Mouse (Mus musculus): ENCODE data around the gene Asic2.

The Asic2 gene

DNA sequence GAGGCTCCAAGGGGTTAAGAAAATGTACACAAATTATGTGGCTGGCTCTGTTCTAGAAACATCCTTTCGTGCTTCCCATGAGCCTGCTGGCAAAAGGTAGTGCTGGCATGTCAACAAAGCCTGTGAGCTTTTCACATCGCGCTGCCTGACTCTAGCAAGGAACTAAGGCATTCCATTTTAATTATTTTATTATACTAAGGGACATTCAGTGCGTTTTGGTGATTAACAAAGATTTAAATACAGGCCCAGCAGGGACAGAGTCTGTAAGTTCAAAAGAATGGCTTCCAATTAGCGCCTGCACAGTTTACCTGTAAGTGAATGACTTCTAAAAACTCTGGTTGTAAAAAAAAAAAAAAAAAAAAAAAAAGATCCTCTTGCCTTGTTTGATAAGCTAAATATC is 375.5 kb downstream of the Asic2 start:
- in situ Hi-C loops (cut with MboI; ENCODE audit: low pct_unique_long_range_greater_than_20kb in 1 of 2, low sequenced_read_pairs in 2 of 2, unreplicated experiment in 1 of 2) = no loop called here

DNA sequence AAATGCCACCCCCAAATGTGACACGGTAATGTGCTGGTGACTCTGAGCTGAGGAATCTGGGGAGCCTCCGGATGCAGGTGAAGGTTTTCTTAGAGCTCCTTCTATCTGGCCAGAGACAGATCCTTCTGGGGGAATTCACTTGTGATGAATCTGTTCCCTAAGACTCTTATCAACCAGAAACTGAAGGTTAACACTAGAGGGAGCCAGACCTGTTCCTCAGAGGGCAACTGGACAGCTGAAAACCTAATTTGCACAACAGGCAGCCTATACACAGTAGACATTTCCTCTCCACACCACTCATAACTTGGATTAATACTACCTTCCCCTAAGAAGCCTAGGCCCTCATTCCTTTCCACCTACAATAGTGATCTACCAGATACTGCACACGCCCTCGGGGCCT is 377.3 kb downstream of the Asic2 start:
- in situ Hi-C loops (cut with MboI; ENCODE audit: low pct_unique_long_range_greater_than_20kb in 1 of 2, low sequenced_read_pairs in 2 of 2, unreplicated experiment in 1 of 2) = no loop called here

DNA sequence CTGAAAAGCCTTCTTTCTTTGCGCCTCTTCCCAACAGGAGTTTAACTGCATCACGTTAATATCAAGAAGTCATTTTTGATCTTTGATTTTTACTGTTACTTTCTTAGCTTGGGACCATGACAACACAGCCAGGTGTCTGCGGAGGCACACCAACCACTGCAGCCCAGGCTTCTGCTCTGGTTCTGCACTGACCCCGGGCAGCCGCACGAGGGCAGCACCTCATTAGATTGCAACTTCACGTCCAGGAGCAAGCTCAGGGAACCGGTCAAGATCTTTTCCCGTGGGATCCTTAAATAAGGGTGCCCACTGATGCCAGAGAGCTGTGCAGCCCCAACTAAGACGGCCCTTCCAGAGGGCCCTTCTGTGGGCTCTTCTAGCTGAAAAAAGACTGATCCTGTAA is 379.6 kb downstream of the Asic2 start:
- in situ Hi-C loops (cut with MboI; ENCODE audit: low pct_unique_long_range_greater_than_20kb in 1 of 2, low sequenced_read_pairs in 2 of 2, unreplicated experiment in 1 of 2) = no loop called here

DNA sequence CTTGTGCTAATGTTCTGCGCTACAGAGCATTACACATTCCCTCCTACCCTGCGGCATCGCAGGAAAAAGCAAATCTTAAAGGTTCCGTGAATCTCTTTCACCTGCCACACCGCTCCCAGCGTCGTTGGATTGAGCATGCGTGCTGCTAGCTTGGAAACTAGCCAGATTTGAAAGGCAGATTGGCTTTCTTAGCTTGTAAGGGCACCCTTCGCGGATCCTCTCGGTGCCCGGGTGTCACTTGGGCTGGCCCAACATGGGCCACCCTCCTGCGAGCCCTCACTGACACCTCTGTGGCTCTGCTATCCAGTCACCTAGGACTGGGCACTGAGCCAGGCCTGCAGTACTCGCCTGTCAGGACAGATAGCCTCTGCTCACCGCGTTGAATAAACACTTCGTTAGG is 380.3 kb downstream of the Asic2 start:
- in situ Hi-C loops (cut with MboI; ENCODE audit: low pct_unique_long_range_greater_than_20kb in 1 of 2, low sequenced_read_pairs in 2 of 2, unreplicated experiment in 1 of 2) = no loop called here

DNA sequence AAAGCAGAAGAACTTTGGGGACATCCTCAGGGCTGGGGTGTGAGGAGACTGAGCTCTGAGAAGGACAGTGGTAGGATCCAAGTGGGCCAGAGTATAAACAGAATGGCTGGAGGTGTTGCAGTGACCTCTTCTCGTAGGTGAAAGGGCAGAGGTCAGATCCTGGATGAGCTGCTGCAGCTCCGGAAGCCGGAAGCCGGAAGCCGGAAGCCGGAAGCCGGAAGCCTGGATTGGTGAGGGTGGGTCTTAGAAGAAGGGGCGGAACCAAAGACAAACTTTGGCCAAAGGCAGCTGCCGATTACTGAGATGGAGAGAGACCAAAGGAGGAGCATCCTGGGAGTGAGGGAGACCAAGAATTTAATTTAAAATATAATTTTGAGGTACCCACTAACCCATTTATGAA is 381.1 kb downstream of the Asic2 start:
- in situ Hi-C loops (cut with MboI; ENCODE audit: low pct_unique_long_range_greater_than_20kb in 1 of 2, low sequenced_read_pairs in 2 of 2, unreplicated experiment in 1 of 2) = no loop called here

DNA sequence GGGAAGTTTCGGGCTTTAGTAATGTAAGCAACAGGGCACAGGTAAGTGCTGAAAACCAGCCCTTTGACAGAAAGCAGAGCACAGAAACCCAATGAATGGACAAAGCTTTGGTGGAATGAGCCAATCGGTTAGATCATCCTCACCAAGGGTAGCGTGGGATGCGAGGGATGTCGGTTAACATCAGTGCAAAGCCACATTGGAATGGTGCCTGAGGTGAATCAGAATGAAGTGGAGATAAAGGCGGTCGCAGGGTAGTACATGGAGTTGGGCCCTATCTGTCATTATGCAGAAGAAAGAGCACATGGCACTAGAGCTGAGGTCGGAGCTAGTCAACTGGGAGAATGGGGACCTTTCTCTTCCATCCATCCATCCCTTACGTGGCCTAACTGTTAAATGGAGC is 383.8 kb downstream of the Asic2 start:
- in situ Hi-C loops (cut with MboI; ENCODE audit: low pct_unique_long_range_greater_than_20kb in 1 of 2, low sequenced_read_pairs in 2 of 2, unreplicated experiment in 1 of 2) = no loop called here

DNA sequence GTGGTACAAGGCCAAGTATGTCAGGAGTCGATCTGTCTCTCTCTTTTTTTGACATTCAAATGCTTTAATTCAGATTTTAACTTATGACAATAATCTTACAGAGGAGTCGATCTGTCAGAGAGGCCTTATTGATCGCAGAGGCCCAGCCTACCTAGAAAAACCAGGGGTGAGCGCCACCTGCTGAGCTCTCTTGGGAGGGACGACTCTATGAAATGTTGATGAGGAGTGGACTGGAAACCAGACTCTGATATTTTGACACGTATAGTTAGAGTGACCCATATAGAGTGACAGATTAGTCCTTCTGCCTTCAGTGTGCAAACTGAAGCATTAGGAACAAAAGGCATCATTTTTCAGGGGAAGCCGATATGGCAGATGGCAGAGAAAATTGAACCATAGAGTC is 385.1 kb downstream of the Asic2 start:
- in situ Hi-C loops (cut with MboI; ENCODE audit: low pct_unique_long_range_greater_than_20kb in 1 of 2, low sequenced_read_pairs in 2 of 2, unreplicated experiment in 1 of 2) = no loop called here

DNA sequence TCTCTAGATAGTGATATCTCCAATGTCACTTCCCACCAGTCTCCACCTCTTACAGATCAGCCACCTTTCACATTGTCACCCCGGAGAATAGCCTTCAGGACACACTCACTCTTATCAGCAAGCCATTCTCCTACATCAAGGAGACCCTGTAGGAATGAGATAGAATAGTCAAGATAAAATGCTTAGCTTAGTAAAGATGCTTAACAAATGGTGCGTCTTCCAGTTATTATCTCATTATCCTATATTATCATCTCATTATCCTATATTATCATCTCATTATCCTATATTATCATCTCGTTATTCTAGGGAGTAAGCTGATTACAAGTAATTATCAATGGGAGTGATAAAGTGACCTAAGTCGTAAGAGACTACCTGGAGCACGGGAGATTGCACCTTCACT is 386.1 kb downstream of the Asic2 start:
- in situ Hi-C loops (cut with MboI; ENCODE audit: low pct_unique_long_range_greater_than_20kb in 1 of 2, low sequenced_read_pairs in 2 of 2, unreplicated experiment in 1 of 2) = no loop called here

DNA sequence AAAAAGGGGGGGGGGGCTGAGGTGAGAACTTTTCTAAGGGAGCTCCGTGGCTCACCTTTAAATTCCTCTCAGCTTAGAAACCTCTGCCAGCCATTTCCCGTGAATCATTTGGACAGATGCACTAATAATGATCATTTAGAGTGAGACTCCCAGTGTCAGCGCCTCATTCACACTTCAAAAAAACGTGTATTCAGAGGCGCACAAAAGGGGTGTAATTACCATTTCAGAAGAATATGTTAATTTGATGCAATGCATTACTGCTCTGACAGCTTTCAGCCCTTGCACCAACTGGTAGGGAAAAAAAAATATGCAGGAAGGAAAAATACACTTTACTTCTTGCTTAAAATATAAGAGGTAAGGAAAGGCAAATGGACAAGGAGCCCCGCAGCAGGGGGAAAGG is 388.5 kb downstream of the Asic2 start:
- in situ Hi-C loops (cut with MboI; ENCODE audit: low pct_unique_long_range_greater_than_20kb in 1 of 2, low sequenced_read_pairs in 2 of 2, unreplicated experiment in 1 of 2) = no loop called here

DNA sequence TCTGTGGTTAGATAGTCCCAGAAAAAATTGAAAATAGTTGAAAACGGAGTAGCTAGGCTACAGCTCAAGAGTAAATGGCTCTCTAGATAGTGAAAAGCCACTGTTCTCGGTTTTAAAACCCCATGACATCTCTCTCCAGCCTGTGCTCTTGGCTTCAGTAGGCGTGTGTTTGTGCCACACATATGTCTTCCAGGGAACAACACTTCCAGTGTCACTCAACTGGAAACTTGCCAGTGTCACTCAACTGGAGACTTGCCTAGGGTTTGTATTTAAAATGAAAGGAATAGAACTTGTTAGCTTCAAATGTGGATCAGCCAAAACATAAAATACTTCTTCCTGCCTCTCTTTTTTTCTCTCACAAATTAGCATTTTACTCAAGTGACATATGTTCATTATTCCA is 397.9 kb downstream of the Asic2 start:
- in situ Hi-C loops (cut with MboI; ENCODE audit: low pct_unique_long_range_greater_than_20kb in 1 of 2, low sequenced_read_pairs in 2 of 2, unreplicated experiment in 1 of 2) = no loop called here

DNA sequence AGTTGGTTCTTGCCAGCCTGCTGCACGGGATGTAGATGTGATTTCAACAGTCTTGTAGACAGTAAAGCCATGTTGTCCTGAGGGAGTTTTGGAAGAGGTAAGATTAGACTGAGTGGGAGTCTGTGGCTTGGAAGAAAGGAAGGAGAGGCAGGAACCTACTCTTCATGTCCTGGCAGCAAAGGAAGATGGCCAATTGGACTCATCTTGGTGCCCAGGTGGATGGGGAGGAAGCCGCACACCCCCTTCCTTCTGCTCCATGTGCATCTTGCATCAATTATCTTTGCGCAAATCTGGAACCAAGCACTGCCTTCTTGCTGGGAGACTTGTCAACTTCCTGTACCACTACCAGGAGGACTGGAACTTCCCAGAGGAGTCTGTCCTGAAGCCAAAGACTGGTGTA is 403.4 kb downstream of the Asic2 start:
- in situ Hi-C loops (cut with MboI; ENCODE audit: low pct_unique_long_range_greater_than_20kb in 1 of 2, low sequenced_read_pairs in 2 of 2, unreplicated experiment in 1 of 2) = no loop called here

DNA sequence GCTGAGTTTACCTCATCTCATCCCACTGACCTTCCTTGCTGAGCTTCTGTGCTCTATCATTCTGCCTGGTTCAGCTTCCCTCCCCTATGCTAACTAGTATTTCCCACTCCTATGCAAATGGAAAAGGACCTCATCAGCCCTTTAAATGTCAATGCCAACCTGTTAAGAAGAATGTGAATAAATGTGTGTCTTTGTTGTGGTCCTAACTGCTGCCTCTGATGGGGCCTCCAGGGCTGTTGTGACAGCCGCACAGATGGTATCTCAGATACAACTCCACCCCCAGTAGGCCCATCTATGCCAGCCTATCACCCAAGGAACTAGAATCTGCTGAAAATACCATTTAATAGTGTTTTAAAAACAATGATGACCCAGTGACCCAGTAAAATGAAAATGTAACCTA is 407.9 kb downstream of the Asic2 start:
- in situ Hi-C loops (cut with MboI; ENCODE audit: low pct_unique_long_range_greater_than_20kb in 1 of 2, low sequenced_read_pairs in 2 of 2, unreplicated experiment in 1 of 2) = no loop called here

DNA sequence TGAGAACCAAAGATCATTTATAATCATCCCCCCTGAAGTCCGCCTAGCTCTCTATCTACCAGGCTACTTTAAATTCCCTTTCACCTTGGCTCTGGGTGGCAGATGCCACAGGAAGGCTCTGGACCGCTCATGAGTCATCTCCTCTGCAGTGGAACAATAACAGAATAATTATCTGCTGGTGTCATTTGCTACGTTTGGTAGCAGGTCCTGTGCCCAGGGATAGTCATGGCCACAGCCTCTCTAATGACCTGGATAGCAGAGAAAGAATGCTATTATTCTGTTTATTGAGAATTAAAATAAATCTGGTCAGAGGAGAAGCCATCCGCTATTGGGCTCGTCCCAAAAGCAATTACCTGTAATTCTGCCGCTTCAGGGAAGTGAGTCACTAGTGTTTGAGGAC is 425.1 kb downstream of the Asic2 start:
- in situ Hi-C loops (cut with MboI; ENCODE audit: low pct_unique_long_range_greater_than_20kb in 1 of 2, low sequenced_read_pairs in 2 of 2, unreplicated experiment in 1 of 2) = no loop called here

DNA sequence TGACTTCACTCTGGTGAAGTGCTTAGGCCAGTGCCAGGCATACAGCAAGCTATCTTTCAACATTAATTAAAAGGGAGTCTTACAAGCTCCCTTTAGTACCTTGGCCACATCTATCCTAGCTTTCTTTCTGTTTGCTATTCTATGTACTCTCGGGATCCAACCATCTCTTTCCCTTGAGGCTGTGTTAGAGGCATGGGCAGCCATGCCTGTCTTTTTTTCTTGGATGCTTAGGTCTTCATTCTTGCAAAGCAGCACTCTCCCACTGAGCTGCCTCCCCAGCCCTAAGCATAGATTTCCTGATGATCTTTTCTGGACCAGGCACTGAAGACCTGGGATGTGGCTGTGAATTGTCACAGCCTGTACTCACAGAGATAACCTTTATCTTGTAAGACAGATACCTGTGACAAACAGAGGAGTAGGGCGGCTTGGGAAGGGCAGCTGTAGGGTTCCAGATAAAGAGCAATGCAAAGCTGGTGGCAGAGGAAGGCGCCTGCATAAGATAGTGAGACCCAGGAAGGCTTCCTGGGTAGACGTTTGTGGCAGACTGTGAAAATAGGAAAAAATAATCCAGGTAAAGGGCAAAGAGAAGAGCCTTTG is 433.0 kb downstream of the Asic2 start:
- in situ Hi-C loops (cut with MboI; ENCODE audit: low pct_unique_long_range_greater_than_20kb in 1 of 2, low sequenced_read_pairs in 2 of 2, unreplicated experiment in 1 of 2) = no loop called here

DNA sequence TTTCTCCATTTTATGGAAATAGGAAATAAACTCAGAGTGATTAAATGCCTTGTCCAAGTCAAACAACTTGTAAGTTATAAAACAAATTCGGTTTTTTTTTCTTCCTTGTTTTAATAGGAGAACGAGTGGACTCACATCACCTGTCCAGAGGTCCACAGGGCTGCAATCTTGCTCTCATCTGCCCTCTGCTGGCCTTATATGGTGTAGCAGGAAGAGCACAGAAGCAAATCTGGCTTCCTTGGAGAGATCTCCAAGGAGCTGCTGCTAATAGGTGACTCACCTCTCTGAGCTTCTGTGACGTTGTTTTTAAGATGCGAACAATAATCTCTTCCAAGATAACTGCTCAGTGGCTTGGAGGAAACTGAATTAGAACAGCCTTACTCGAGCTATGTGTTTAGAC is 433.6 kb downstream of the Asic2 start:
- in situ Hi-C loops (cut with MboI; ENCODE audit: low pct_unique_long_range_greater_than_20kb in 1 of 2, low sequenced_read_pairs in 2 of 2, unreplicated experiment in 1 of 2) = no loop called here

DNA sequence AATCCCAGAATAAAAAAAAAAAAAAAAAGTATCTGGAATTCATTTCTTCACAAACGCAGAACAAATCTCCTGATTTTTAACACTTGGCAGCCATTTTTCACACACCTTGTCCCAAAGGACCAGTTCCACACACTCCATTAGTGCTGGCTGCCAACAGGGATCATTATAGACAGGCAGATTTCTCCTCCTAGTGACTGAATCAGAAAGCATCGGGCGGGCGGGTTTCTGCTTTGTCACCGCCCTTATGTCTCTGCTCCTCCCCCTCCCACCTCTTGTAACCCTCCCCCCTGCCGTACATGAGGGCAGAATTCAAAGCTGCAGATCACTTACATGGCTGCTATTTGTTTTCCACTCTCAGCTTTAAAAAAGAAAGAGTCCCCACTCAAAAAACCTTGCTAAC is 436.4 kb downstream of the Asic2 start:
- in situ Hi-C loops (cut with MboI; ENCODE audit: low pct_unique_long_range_greater_than_20kb in 1 of 2, low sequenced_read_pairs in 2 of 2, unreplicated experiment in 1 of 2) = no loop called here

DNA sequence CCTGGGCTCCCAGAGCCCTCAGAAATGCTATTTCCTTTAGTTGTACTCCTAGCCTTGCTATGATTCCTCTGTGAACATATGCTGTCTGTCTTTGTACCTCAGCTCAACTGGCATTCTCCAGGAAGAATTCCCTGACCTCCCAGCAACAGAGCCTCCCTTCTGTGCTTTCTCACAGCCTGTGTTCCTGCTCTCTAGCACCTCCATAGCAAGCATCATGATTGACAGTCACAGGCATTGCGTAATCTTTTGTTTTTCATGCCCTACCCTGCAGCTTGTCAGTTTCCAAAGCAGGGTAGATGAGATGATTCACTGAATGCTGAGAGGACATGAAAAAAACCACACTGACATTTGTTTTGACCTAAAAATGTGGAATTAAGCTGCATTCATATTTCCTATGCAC is 445.3 kb downstream of the Asic2 start:
- in situ Hi-C loops (cut with MboI; ENCODE audit: low pct_unique_long_range_greater_than_20kb in 1 of 2, low sequenced_read_pairs in 2 of 2, unreplicated experiment in 1 of 2) = no loop called here

DNA sequence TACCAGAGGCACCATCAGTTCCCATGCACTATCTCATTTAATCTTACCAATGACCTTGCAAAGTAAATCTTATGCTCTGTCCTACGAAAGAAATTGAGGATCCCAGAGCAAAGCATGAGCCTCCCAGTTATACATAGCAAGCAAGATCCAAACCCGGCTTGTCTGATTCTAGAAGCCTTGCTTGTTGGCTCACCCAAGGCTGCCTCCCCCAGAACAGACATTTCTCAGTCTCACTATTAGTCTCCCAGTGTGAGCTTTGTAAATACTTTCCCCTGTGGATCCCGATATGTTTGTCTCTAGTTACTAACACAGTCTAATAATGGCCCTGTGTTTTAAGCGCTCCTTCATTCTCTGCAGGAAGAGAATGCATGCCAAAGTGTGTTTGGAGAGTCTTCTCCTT is 446.4 kb downstream of the Asic2 start:
- in situ Hi-C loops (cut with MboI; ENCODE audit: low pct_unique_long_range_greater_than_20kb in 1 of 2, low sequenced_read_pairs in 2 of 2, unreplicated experiment in 1 of 2) = no loop called here

DNA sequence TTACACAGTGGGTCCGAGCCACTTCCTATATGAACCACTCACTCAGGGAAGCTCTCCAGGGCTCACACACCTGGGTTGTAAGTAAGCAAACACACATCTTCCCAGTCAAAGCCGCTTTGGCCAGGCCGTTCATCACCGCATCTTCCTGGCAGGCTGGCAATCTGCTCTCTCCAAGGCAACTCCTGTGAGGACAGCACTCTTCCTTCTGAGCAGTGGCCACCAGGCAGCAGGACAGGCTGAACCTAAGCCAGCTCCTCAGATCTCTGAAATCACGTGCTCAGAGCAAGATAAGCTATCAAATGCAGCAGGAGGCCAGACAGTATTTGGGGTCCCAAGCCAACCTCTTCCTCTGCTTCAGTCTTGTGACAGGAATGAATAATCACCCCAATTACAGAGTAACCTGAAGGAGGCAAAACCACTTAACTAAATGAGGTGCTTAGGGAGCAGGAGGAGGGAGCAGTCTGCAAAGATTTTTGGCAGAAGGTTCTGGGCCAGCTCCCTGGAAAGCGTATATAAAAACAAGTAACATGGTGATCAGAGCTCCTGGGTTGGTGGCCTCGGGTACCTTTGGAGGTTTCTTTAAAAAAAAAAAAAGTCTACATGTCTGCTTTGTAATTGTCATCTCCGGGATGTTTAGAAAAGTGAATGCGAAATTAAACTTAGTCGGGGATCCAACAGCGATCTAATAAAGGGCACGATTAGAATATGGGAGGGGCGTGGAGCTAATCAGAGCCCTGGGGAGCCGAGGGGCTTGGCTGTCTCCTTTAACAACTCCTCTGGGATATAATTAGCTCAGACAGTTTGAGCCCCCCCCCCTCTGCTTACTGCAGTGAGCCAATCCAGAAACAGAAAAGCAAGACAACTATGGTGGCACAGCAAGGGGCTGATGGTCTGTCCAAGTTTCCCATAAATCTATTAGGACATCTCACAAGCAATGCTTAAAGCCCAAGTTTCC is 450.0 kb downstream of the Asic2 start:
- in situ Hi-C loops (cut with MboI; ENCODE audit: low pct_unique_long_range_greater_than_20kb in 1 of 2, low sequenced_read_pairs in 2 of 2, unreplicated experiment in 1 of 2) = no loop called here

DNA sequence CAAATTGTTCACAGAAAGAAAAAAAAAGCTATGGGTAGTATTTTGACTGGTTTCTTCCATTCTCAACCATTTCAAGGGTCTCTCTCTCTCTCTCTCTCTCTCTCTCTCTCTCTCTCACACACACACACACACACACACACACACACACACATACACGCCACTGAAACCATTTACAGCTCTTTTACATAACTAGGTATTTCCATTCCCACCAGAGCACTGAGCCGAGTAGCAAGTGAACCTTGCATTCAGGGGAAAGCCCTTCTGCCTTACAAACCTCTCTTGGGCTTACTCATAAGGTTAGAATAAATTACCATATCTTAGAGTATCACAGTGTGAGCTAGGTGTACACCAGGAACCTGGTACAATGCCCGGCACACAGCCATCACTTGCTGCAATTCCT is 452.5 kb downstream of the Asic2 start:
- in situ Hi-C loops (cut with MboI; ENCODE audit: low pct_unique_long_range_greater_than_20kb in 1 of 2, low sequenced_read_pairs in 2 of 2, unreplicated experiment in 1 of 2) = no loop called here

Data from mouse embryonic stem cell (cell line).